ENCODE assay signal across 8 mouse cellular contexts in the genomic region with DNA sequence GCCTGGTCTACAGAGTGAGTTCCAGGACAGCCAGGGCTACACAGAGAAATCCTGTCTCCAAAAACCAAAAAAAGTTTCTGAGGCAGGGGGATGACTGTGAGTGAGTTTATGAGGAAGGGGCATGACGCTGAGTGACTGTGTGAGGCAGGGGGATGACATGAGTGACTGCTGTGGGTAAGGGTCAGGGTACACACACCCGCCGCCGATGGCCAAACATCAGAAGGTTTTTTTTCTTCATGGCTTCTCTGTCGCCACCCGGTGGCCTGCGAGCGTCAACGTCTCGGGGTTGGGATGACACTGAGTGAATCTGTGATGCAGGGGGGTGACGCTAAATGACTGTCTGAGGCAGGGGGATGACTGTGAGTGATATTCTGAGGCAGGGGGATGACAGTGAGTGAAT. TPM values are rescaled to one million over a fixed set of nuclear protein-coding genes. Genes with fewer than 3 reads are reported as not detected.
DNase-seq lines count a peak whose midpoint lies in the region; ATAC-seq and TF ChIP-seq lines count a peak whose summit lies in the region.
"Not testable (repeated sequence)": the region's sequence is repeated elsewhere in the genome, so short reads cannot be mapped to it uniquely, and the experiment has no call there.

No protein-coding gene starts in this region.

- not testable (repeated sequence) for H3K36me3 ChIP-seq in forebrain, embryonic 13.5 days (ENCODE audit: poor library complexity, severe bottlenecking); heart, postnatal 0 days (replicated peaks; ENCODE audit: control insufficient read depth, insufficient read depth, low read length); liver, embryonic 15.5 days (replicated peaks); stomach, embryonic 15.5 days

- ATAC-seq in forebrain, embryonic 13.5 days, result peak; percentile 52
- ATAC-seq in heart, postnatal 0 days (ENCODE audit: insufficient read depth, low read depth), result peak; percentile 47
- ATAC-seq in liver, embryonic 15.5 days (ENCODE audit: insufficient read depth), result peak; percentile 58
- peak; percentile 34 for ATAC-seq in stomach, embryonic 15.5 days (ENCODE audit: insufficient read depth, low FRiP score, low read depth)

- H3K4me1 ChIP-seq in forebrain, embryonic 13.5 days, result peaks cover 16% of the 10 kb centered on the region
- not testable (repeated sequence) for H3K4me1 ChIP-seq in heart, postnatal 0 days (ENCODE audit: control insufficient read depth, insufficient read depth)
- peaks cover 52% of the 10 kb centered on the region for H3K4me1 ChIP-seq in liver, embryonic 15.5 days (replicated peaks)
- H3K4me1 ChIP-seq in stomach, embryonic 15.5 days, result peaks cover 17% of the 10 kb centered on the region

- TF ChIP-seq CTCF in heart, postnatal 0 days (IDR thresholded peaks at IDR 0.05; ENCODE audit: low read depth), result peak; percentile 53

- H3K9me3 ChIP-seq in forebrain, embryonic 13.5 days (replicated peaks); heart, postnatal 0 days (replicated peaks; ENCODE audit: control insufficient read depth, low read length); liver, embryonic 15.5 days (replicated peaks); stomach, embryonic 15.5 days: not testable (repeated sequence)

- H3K27me3 ChIP-seq in forebrain, embryonic 13.5 days; heart, postnatal 0 days (ENCODE audit: control insufficient read depth, insufficient read depth, low read length); liver, embryonic 15.5 days; stomach, embryonic 15.5 days (replicated peaks): not testable (repeated sequence)

- DNase-seq in CD8-positive naive resting alpha-beta T cell, adult 2 months (ENCODE audit: low read depth in 2 of 2, low spot score in 2 of 2), result peak; percentile 76 to 82
- DNase-seq in cerebellum, adult 11-12 months, result peak; percentile 34
- DNase-seq in heart, postnatal 0 days (ENCODE audit: low spot score), result peak; percentile 80
- peak; percentile 63 to 75 for DNase-seq in kidney, postnatal 25 days
- peak; percentile 81 to 88 for DNase-seq in natural killer cell, adult 2 months (ENCODE audit: low spot score in 2 of 2)

- H3K9ac ChIP-seq in forebrain, embryonic 13.5 days; stomach, embryonic 15.5 days: not testable (repeated sequence)
- peak overlapping the region; percentile 50; the same call in 1 of the 2 replicates for H3K9ac ChIP-seq in heart, postnatal 0 days (replicated peaks; ENCODE audit: low read depth, low read length)
- H3K9ac ChIP-seq in liver, embryonic 15.5 days, result peak overlapping the region; percentile 70

- H3K27ac ChIP-seq in forebrain, embryonic 13.5 days, result peak overlapping the region; percentile 95
- H3K27ac ChIP-seq in heart, postnatal 0 days (ENCODE audit: low read depth), result peak overlapping the region; percentile 89
- peak overlapping the region; percentile 96 for H3K27ac ChIP-seq in liver, embryonic 15.5 days (replicated peaks)
- peak overlapping the region; percentile 96 for H3K27ac ChIP-seq in stomach, embryonic 15.5 days

- 0 out of 2 replicates have a peak, but pooled peaks have one; percentile 1 for TF ChIP-seq EP300 in heart, postnatal 0 days (IDR thresholded peaks at IDR 0.05; ENCODE audit: low read depth)

- H3K4me2 ChIP-seq in forebrain, embryonic 13.5 days, result peak overlapping the region; percentile 71
- peak overlapping the region; percentile 61 for H3K4me2 ChIP-seq in heart, postnatal 0 days (ENCODE audit: low read depth, low read length)
- H3K4me2 ChIP-seq in liver, embryonic 15.5 days, result peak overlapping the region; percentile 99
- peak overlapping the region; percentile 82 for H3K4me2 ChIP-seq in stomach, embryonic 15.5 days

- 2% methylated on average over 11 of the region's 11 CpGs for WGBS in forebrain, embryonic 13.5 days
- 0% methylated on average over 11 of the region's 11 CpGs for WGBS in heart, postnatal 0 days
- under 1% methylated on average over 11 of the region's 11 CpGs for WGBS in liver, embryonic 15.5 days (ENCODE audit: insufficient replicate concordance)
- WGBS in stomach, embryonic 15.5 days, result under 1% methylated on average over 11 of the region's 11 CpGs

- peak overlapping the region; percentile 60 for H3K4me3 ChIP-seq in forebrain, embryonic 13.5 days
- peak overlapping the region; percentile 51 for H3K4me3 ChIP-seq in heart, postnatal 0 days (ENCODE audit: low read depth, low read length)
- H3K4me3 ChIP-seq in liver, embryonic 15.5 days (replicated peaks), result peak overlapping the region; percentile 69
- peak overlapping the region; percentile 61 for H3K4me3 ChIP-seq in stomach, embryonic 15.5 days (replicated peaks)

RNA-seq across cellular contexts. Expression of gene Ccr1, which starts 44.5 kb away (rescaled TPM):
- polyA plus RNA-seq in forebrain, embryonic 13.5 days (2015; fragmentation: Nextera tagmentation; extraction: Ambion mirVana), result 0.55 and 0.70 TPM in 2 replicates
- total RNA-seq in heart, postnatal 0 days (2014; rRNA removed; ENCODE audit: low replicate concordance), result 1.3 and 2.4 TPM in 2 replicates
- polyA plus RNA-seq in heart, postnatal 0 days (2015; fragmentation: Nextera tagmentation; extraction: Ambion mirVana), result 1.9 and 2.4 TPM in 2 replicates
- 3.2 and 3.3 TPM in 2 replicates for polyA plus RNA-seq in liver, embryonic 15.5 days (2015; fragmentation: Nextera tagmentation; extraction: Ambion mirVana)
- polyA plus RNA-seq in stomach, embryonic 15.5 days (2015; fragmentation: Nextera tagmentation; extraction: Ambion mirVana), result 4.1 and 4.8 TPM in 2 replicates

RNA-seq across cellular contexts. Expression of gene Ccr1l1, which starts 54.2 kb away (rescaled TPM):
- not detected in 2 replicates for polyA plus RNA-seq in forebrain, embryonic 13.5 days (2015; fragmentation: Nextera tagmentation; extraction: Ambion mirVana)
- total RNA-seq in heart, postnatal 0 days (2014; rRNA removed; ENCODE audit: low replicate concordance), result not detected in 2 replicates
- polyA plus RNA-seq in heart, postnatal 0 days (2015; fragmentation: Nextera tagmentation; extraction: Ambion mirVana), result not detected in 2 replicates
- polyA plus RNA-seq in liver, embryonic 15.5 days (2015; fragmentation: Nextera tagmentation; extraction: Ambion mirVana), result not detected in 2 replicates
- polyA plus RNA-seq in stomach, embryonic 15.5 days (2015; fragmentation: Nextera tagmentation; extraction: Ambion mirVana), result not detected in 2 replicates

Comparison
In these comparisons a context has a peak if more than half of its experiments do, and no peak if none do; other contexts are left out.
1. Peak in every context shown above with its lines: DNase-seq, ATAC-seq, H3K4me3 ChIP-seq and H3K27ac ChIP-seq.
2. DNase-seq: peak in every context shown above with its lines; median percentile 84 in natural killer cell, adult 2 months; 80 in heart, postnatal 0 days; 79 in CD8-positive naive resting alpha-beta T cell, adult 2 months; 69 in kidney, postnatal 25 days; 34 in cerebellum, adult 11-12 months.